Mouse (Mus musculus) ES-Bruce4 (cell line): ENCODE measurements around the gene Nubp1.

Experiments
- CTCF ChIP-seq: IDR thresholded peaks from one replicate; pipeline ENCODE4 v1.8.1; 2011; ENCODE audit warnings: low read depth, low read length
- EP300 ChIP-seq: IDR thresholded peaks from 2 replicates; pipeline ENCODE4 v1.6.1; 2011; ENCODE audit warnings: low read depth, low read length; ENCODE audit not compliant: insufficient read depth
- POLR2A ChIP-seq: IDR thresholded peaks from one replicate; pipeline ENCODE4 v1.8.1; 2011; ENCODE audit warnings: low read length; ENCODE audit not compliant: insufficient read depth

DNA sequence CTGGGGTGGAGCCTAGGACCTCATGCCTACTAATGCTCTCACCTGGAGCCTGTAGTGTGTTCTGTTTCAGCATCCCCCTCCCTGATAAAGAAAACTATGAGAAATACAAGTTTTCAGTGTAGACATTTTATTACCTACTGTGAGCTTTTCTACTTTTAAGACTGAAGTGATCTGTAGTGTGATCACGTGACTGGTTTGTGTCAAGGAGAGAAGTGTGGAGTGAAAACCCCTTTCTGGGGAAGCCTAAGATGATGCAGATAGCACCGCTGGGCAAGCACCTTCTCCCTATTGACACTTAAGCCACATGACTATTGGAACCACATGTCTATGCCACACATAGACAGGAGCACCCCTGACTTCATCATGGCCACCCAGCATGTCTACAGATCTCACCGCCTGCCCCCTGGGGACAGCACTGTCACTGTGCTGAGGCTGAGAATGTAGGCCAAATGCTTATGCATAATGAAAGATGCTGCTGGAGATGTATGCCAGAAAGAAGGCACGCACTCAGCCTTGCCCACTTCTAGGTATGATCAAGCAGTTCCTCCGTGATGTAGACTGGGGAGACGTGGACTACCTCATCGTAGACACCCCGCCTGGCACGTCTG, 8.8 kb downstream of the Nubp1 start:
- TF ChIP-seq POLR2A (no peak), CTCF (no peak), EP300 (no peak)
